Mouse (Mus musculus) ES-E14 (cell line): ENCODE measurements around the gene Nars2. TPM values are rescaled to one million over a fixed set of nuclear protein-coding genes. Genes with fewer than 3 reads are reported as not detected.
A peak's percentile ranks its signal among the peaks of the same experiment; 100 is the strongest.

ENCODE experiments used
- DNase-seq: peaks from one replicate; pipeline ENCODE4 v3.0.0-alpha.2; 2013; ENCODE audit warnings: low read depth, low spot score
- H3K27ac ChIP-seq: 2 replicates; pipeline ENCODE4 v1.5.1; 2012; ENCODE audit warnings: low read depth, mild to moderate bottlenecking, low read length, moderate library complexity, mixed read lengths; ENCODE audit not compliant: poor library complexity, insufficient read depth, severe bottlenecking
- H3K36me3 ChIP-seq: 2 replicates; pipeline ENCODE4 v1.6.1; 2012; ENCODE audit warnings: mild to moderate bottlenecking, low read length, moderate library complexity, mixed read lengths; ENCODE audit not compliant: control insufficient read depth, poor library complexity, insufficient read depth, severe bottlenecking
- H3K4me1 ChIP-seq, 2 experiments: fragments of 150-350 bp in 1 of 2; sonication (generic) in 1 of 2; 2 replicates each; pipeline ENCODE4 v1.6.1; 2012; ENCODE audit warnings: low read length in 2 of 2, mild to moderate bottlenecking in 1 of 2, mixed read lengths in 1 of 2; ENCODE audit not compliant: control insufficient read depth in 2 of 2, insufficient read depth in 2 of 2, poor library complexity in 1 of 2
- H3K4me3 ChIP-seq, 2 experiments: fragments of 150-350 bp in 1 of 2; sonication (generic) in 1 of 2; 2 replicates each; pipeline ENCODE4 v1.5.1; 2012; ENCODE audit warnings: low read length in 2 of 2, low read depth in 1 of 2, mild to moderate bottlenecking in 1 of 2, mixed read lengths in 1 of 2; ENCODE audit not compliant: insufficient read depth in 1 of 2, poor library complexity in 1 of 2, severe bottlenecking in 1 of 2
- H3K9ac ChIP-seq: 2 replicates; pipeline ENCODE4 v1.6.1; 2012; ENCODE audit warnings: low read depth, mild to moderate bottlenecking, low read length, mixed read lengths; ENCODE audit not compliant: poor library complexity, insufficient read depth, severe bottlenecking
- H3K9me3 ChIP-seq: fragments of 150-350 bp; sonication (generic); 2 replicates; pipeline ENCODE4 v1.6.1; 2012; ENCODE audit warnings: low read depth, mild to moderate bottlenecking, low read length; ENCODE audit not compliant: control insufficient read depth, insufficient read depth
- CHD2 ChIP-seq: IDR thresholded peaks from 2 replicates; pipeline ENCODE4 v1.6.1; 2014; ENCODE audit warnings: mild to moderate bottlenecking, low read depth, low read length, inconsistent platforms
- HCFC1 ChIP-seq: IDR thresholded peaks from 2 replicates; pipeline ENCODE4 v1.6.1; 2012; ENCODE audit warnings: low read length, inconsistent platforms, borderline replicate concordance; ENCODE audit not compliant: insufficient read depth
- MAFK ChIP-seq: IDR thresholded peaks from 2 replicates; pipeline ENCODE4 v1.6.1; 2014; ENCODE audit warnings: mild to moderate bottlenecking, low read depth, low read length, inconsistent platforms; ENCODE audit not compliant: insufficient read depth
- ZC3H11A ChIP-seq: IDR thresholded peaks from 2 replicates; pipeline ENCODE4 v1.6.1; 2012; ENCODE audit warnings: low read depth, mild to moderate bottlenecking, inconsistent platforms, low read length, borderline replicate concordance
- ZNF384 ChIP-seq: IDR thresholded peaks from 2 replicates; pipeline ENCODE4 v1.6.1; 2012; ENCODE audit warnings: low read depth, low read length, inconsistent platforms
- in situ Hi-C, 2 experiments: fragments of 600-800 bp; cut with MboI; formaldehyde crosslinking; loops; one replicate each; pipeline ENCODE4 v1.15.1; 2025; ENCODE audit warnings: low sequenced_read_pairs in 2 of 2, inconsistent platforms in 1 of 2; ENCODE audit not compliant: unreplicated experiment in 2 of 2
- total RNA-seq: library from RNA; depleted of rRNA; stranded (reverse); fragments of 300-350 nt; gene quantifications from 2 replicates; pipeline ENCODE4 v1.2.3, GENCODE M21; 2012

The Nars2 gene
- total RNA-seq, 1 experiment: 9.0 TPM

DNA sequence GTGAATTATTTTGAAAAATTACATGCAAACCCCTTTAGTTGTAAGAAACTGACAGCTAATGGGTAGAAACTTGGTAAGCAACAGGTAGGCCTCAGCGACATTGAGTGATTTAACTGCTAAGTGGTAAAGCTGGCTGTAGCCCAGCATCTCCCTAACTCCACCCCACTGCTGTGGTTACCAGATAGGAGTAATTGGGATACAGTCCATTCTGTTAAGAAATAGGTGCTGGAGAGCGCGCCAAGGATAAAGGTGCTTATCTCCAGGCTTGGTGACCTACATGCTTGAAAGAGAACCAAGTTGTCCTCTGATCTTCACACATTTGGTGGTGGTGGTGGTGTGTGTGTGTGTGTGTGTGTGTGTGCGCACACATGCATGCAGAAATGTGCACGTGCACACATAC lies 7.9 kb downstream of the Nars2 start:
- no peaks in the 10 kb centered on the region for H3K4me1 ChIP-seq
- no peak overlapping the region for H3K9ac ChIP-seq
- no peaks in the 10 kb centered on the region for H3K9me3 ChIP-seq
- H3K4me3 ChIP-seq: no peak overlapping the region
- in situ Hi-C loops: no loop called here
- no peak for TF ChIP-seq ZNF384
- TF ChIP-seq HCFC1: no peak
- no peak for TF ChIP-seq MAFK
- no peak for TF ChIP-seq ZC3H11A
- TF ChIP-seq CHD2: no peak
- H3K36me3 ChIP-seq: peaks cover 4% of the 10 kb centered on the region
- no peak for DNase-seq
- H3K27ac ChIP-seq: no peak overlapping the region

DNA sequence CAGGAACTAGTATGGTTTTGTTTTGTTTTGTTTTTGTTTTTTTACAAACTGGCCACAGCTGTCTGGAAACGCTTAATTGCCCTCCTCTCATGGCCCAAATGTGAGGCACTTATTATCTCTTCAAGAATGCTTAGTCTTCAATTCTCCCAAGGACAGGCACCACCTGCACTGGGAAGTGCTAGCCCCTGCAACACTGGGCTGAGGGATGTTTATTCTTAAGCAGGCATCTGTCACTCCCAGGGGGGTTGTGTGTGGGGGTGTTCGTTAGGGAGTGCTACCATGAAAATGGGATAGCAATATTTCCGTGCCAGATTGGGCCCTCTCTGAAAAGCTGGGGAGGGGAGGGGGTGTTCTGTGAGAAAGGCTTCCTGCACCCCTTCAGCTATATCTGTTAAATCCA lies 15.9 kb downstream of the Nars2 start:
- in situ Hi-C loops: no loop called here
- H3K9me3 ChIP-seq: no peaks in the 10 kb centered on the region
- no peak for DNase-seq
- H3K36me3 ChIP-seq: no peaks in the 10 kb centered on the region
- no peak for TF ChIP-seq MAFK
- no peak for TF ChIP-seq ZNF384
- TF ChIP-seq ZC3H11A: no peak
- TF ChIP-seq HCFC1: no peak
- no peak for TF ChIP-seq CHD2
- H3K4me3 ChIP-seq: no peak overlapping the region
- no peak overlapping the region for H3K27ac ChIP-seq
- H3K9ac ChIP-seq: no peak overlapping the region
- no peaks in the 10 kb centered on the region for H3K4me1 ChIP-seq

DNA sequence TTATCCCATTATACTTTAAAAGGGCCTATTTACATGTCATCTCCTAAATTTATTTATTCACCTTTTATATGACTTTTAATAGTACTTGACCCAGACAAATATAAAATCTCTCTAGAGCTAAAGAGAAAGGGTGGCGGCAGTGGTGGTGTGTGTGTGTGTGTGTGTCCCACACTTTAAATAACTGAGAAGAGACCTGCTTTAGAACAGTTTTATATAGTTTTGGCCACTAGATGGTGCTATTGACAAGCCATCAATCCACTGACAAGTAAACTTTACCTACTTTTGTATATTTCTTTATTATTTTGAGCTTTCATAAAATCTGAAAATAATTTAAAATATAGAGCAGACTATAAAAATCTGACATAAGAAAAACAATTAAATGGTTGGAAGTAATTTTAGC lies 19.1 kb downstream of the Nars2 start:
- DNase-seq: peak; percentile 24
- H3K4me3 ChIP-seq: no peak overlapping the region
- H3K36me3 ChIP-seq: no peaks in the 10 kb centered on the region
- peak; percentile 21; the same call in 1 of the 2 replicates for TF ChIP-seq ZC3H11A
- TF ChIP-seq MAFK: no peak
- TF ChIP-seq CHD2: no peak
- in situ Hi-C loops: loop anchor here in 1 of 2 experiments (10.0 kb wide), 1 partner anchor 114 kb away; the partner anchor contains the start of gene Gab2
- no peak overlapping the region for H3K27ac ChIP-seq
- no peaks in the 10 kb centered on the region for H3K4me1 ChIP-seq
- H3K9me3 ChIP-seq: no peaks in the 10 kb centered on the region
- no peak overlapping the region for H3K9ac ChIP-seq

DNA sequence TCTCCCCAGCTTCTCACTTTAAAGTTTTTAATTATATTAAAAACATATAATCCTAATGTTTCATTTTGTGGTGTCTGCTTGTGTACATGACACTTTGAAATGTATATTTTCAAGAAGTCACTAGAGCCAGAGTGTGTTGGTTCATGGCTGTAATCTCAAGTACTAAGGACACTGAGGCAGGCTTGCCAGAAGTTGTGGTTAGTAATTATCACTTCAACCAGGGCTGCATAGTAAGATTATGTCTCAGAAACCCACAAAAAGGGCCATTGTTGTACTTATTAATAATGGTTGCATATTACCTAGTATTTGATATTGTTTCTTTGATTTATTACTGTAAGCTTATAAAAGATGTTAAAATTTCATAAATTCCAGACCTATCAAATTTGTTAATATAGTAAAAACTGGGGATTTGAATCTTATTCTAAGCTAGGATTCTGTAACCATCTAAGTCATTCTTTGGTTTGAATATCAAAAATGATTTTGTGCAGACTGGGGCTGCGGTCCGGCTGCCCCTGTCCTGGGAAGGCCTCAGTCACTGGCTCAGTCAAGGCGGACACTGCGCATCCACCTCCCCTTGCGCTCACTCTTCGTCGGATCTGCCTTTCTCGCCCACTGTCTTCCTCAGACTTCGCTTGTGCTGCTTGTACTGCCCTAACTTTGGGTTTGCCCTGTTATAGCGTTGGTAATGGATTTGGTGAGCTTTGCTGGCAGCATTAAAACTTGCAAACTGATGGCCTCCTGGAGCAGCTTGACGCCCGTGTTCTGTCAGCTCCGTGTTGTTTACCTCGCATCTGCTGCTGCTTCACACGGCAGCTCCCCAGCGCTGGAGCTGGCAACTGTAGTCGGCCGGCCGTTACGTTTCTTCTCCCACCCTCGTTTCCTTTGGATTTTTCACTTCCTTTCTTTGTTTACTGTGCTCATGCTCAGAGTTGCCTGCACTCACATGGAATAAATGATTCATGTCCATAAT lies 20.0 kb downstream of the Nars2 start:
- no peaks in the 10 kb centered on the region for H3K9me3 ChIP-seq
- no peaks in the 10 kb centered on the region for H3K4me1 ChIP-seq
- no peaks in the 10 kb centered on the region for H3K36me3 ChIP-seq
- H3K9ac ChIP-seq: no peak overlapping the region; the same call in 1 of the 2 replicates
- no peak for TF ChIP-seq MAFK
- TF ChIP-seq CHD2: no peak
- TF ChIP-seq ZNF384: no peak
- TF ChIP-seq ZC3H11A: no peak
- no peak for TF ChIP-seq HCFC1
- H3K27ac ChIP-seq: no peak overlapping the region
- DNase-seq: no peak
- in situ Hi-C loops: loop anchor here in 1 of 2 experiments (10.0 kb wide), 1 partner anchor 113 kb away; the partner anchor contains the start of gene Gab2
- H3K4me3 ChIP-seq: no peak overlapping the region
